Mouse (Mus musculus) kidney, postnatal 36 days (tissue): ENCODE data around the gene Tcf12.

Experiments
- DNase-seq, 2 experiments: peaks; one replicate each; pipeline ENCODE4 v3.0.0; 2021 to 2022; ENCODE audit warnings: mixed read lengths in 2 of 2

The Tcf12 gene

GRCm38 (mm10) chr9:71831756-71832699, 279.6 kb downstream of the Tcf12 start:
- DNase-seq, result peak; percentile 58 to 88

- DNase-seq, result peak; percentile 26 to 50
Measured at GRCm38 (mm10) chr9:71830994-71831393, 280.7 kb downstream of the Tcf12 start.

- peak; percentile 30 to 37 for DNase-seq
Measured at GRCm38 (mm10) chr9:71830365-71830764, 281.3 kb downstream of the Tcf12 start.

- DNase-seq, result no peak
Measured at GRCm38 (mm10) chr9:71829753-71830152, 281.9 kb downstream of the Tcf12 start.

GRCm38 (mm10) chr9:71829137-71829536, 282.5 kb downstream of the Tcf12 start:
- DNase-seq, result no peak

- DNase-seq, result no peak
Measured at GRCm38 (mm10) chr9:71827371-71827770, 284.3 kb downstream of the Tcf12 start.

GRCm38 (mm10) chr9:71826040-71826525, 285.6 kb downstream of the Tcf12 start:
- DNase-seq, result peak; percentile 52 to 68

- no peak for DNase-seq
Measured at GRCm38 (mm10) chr9:71822003-71822402, 289.7 kb downstream of the Tcf12 start.

- DNase-seq, result no peak
Measured at GRCm38 (mm10) chr9:71818453-71818852, 293.2 kb downstream of the Tcf12 start.

- DNase-seq, result no peak
Measured at GRCm38 (mm10) chr9:71816121-71816520, 295.6 kb downstream of the Tcf12 start.

- no peak for DNase-seq
Measured at GRCm38 (mm10) chr9:71813565-71813964, 298.1 kb downstream of the Tcf12 start.

GRCm38 (mm10) chr9:71812914-71813313, 298.8 kb downstream of the Tcf12 start:
- no peak for DNase-seq

- DNase-seq, result no peak
Measured at GRCm38 (mm10) chr9:71812402-71812801, 299.3 kb downstream of the Tcf12 start.

GRCm38 (mm10) chr9:71811404-71811803, 300.3 kb downstream of the Tcf12 start:
- no peak for DNase-seq

GRCm38 (mm10) chr9:71810723-71811122, 300.9 kb downstream of the Tcf12 start:
- no peak for DNase-seq

GRCm38 (mm10) chr9:71808640-71809254, 302.9 kb downstream of the Tcf12 start:
- DNase-seq, result no peak

GRCm38 (mm10) chr9:71807801-71808200, 303.9 kb downstream of the Tcf12 start:
- no peak for DNase-seq

GRCm38 (mm10) chr9:71806422-71806805, 305.3 kb downstream of the Tcf12 start:
- peak; percentile 82 to 91 for DNase-seq

GRCm38 (mm10) chr9:71805646-71806421, 305.8 kb downstream of the Tcf12 start:
- no peak for DNase-seq

- no peak for DNase-seq
Measured at GRCm38 (mm10) chr9:71804116-71804515, 307.6 kb downstream of the Tcf12 start.

GRCm38 (mm10) chr9:71803281-71803680, 308.4 kb downstream of the Tcf12 start:
- no peak for DNase-seq

GRCm38 (mm10) chr9:71799598-71799997, 312.1 kb downstream of the Tcf12 start:
- DNase-seq, result peak; percentile 53 to 62

- DNase-seq, result no peak
Measured at GRCm38 (mm10) chr9:71798176-71798575, 313.5 kb downstream of the Tcf12 start.
